Mouse (Mus musculus) spleen, adult 2 months (tissue): ENCODE data around the gene Ctu2. TPM values are rescaled to one million over a fixed set of nuclear protein-coding genes. Genes with fewer than 3 reads are reported as not detected.
A peak's percentile ranks its signal among the peaks of the same experiment; 100 is the strongest.

ENCODE experiments used
- DNase-seq, 2 experiments: peaks; one replicate each; pipeline versions ENCODE4 v3.0.0 to v3.0.0-alpha.2; 2012 to 2021; ENCODE audit warnings: low spot score in 2 of 2, low read depth in 1 of 2
- H3K27ac ChIP-seq: fragments of 200-500 bp; 2 replicates; pipeline ENCODE4 v1.5.1; 2012; ENCODE audit warnings: low read length, inconsistent platforms; ENCODE audit not compliant: insufficient read depth
- H3K27me3 ChIP-seq: fragments of 200-500 bp; 2 replicates; pipeline ENCODE4 v1.6.1; 2012; ENCODE audit warnings: mild to moderate bottlenecking, moderate library complexity, low read length, inconsistent platforms; ENCODE audit not compliant: control insufficient read depth, insufficient read depth
- H3K36me3 ChIP-seq: fragments of 200-500 bp; 2 replicates; pipeline ENCODE4 v1.6.1; 2012; ENCODE audit warnings: mild to moderate bottlenecking, low read length, inconsistent platforms; ENCODE audit not compliant: control insufficient read depth, insufficient read depth
- H3K4me1 ChIP-seq: fragments of 200-500 bp; 2 replicates; pipeline ENCODE4 v1.6.1; 2011; ENCODE audit warnings: inconsistent platforms; ENCODE audit not compliant: control insufficient read depth, insufficient read depth, insufficient read length
- H3K4me3 ChIP-seq: fragments of 200-500 bp; 2 replicates; pipeline ENCODE4 v1.5.1; 2011; ENCODE audit warnings: mild to moderate bottlenecking, inconsistent platforms; ENCODE audit not compliant: insufficient read depth, insufficient read length; ENCODE audit errors: extremely low read depth
- CTCF ChIP-seq: fragments of 200-500 bp; IDR thresholded peaks from 2 replicates; pipeline ENCODE4 v1.5.1; 2011; ENCODE audit warnings: mild to moderate bottlenecking, inconsistent platforms; ENCODE audit not compliant: insufficient read depth, insufficient read length, insufficient replicate concordance; ENCODE audit errors: extremely low read depth
- POLR2A ChIP-seq: fragments of 200-500 bp; IDR thresholded peaks from 2 replicates; pipeline ENCODE4 v1.6.1; 2011; ENCODE audit warnings: low read depth, low read length, inconsistent platforms
- WGBS: fragments of 180-500 bp; shearing (Covaris S2); methylation state at CpG from one replicate; pipeline ENCODE4 v1.1.7; 2018; 5-methylcytosine and 5-hydroxymethylcytosine counted together
- polyA plus RNA-seq: library from polyadenylated mRNA; depleted of rRNA; stranded (reverse); fragments of >200 nt; gene quantifications from 2 replicates; pipeline ENCODE4 v1.2.3, GENCODE M21; 2012

Ctu2 gene
- polyA plus RNA-seq, 1 experiment: 40.8 TPM

DNA sequence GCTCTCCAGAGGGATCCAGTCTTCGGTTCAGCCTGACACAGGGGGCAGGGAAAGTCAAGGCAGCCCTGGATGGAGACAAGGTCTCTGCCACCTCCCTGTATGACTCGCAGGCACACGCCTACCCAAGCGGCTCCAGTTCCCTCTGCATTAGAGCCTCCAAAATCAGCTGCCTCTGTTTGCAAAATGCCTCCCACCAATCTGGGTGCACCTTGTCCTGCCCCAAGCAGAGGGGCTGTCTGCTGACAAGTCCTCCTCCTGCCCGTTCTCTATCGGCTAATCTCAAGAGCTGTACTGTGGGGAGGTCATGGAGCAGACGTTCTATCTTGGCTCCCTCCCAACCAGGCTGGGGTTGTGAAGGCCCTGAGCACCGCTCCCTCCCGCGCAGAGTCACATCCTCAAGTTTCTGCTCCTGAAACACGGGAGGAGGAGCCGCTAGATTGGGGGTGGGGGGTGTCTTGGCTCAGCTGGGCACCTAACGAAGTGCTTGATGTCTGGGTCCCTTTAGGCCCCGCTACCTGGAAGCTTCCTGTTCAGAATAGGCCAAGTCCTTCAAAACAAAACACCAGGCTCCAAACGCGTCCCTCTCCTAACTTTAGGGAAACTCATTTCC lies 887 bp upstream of the Ctu2 start:
- 2% methylated on average over 16 of the region's 16 CpGs for WGBS
- H3K27me3 ChIP-seq: no peaks in the 10 kb centered on the region
- peak overlapping the region; percentile 98 for H3K4me3 ChIP-seq
- H3K4me1 ChIP-seq: peaks cover 17% of the 10 kb centered on the region; the same call in 1 of the 2 replicates
- TF ChIP-seq POLR2A (no peak), CTCF (no peak)
- H3K36me3 ChIP-seq: peaks cover 18% of the 10 kb centered on the region
- DNase-seq: no peak
- H3K27ac ChIP-seq: peak overlapping the region; percentile 65

GRCm38 (mm10) chr8:122482448-122482847 lies 6.5 kb downstream of the Ctu2 start:
- 89% methylated on average over 8 of the region's 8 CpGs for WGBS
- TF ChIP-seq CTCF: no peak
- no peak for TF ChIP-seq POLR2A

DNA sequence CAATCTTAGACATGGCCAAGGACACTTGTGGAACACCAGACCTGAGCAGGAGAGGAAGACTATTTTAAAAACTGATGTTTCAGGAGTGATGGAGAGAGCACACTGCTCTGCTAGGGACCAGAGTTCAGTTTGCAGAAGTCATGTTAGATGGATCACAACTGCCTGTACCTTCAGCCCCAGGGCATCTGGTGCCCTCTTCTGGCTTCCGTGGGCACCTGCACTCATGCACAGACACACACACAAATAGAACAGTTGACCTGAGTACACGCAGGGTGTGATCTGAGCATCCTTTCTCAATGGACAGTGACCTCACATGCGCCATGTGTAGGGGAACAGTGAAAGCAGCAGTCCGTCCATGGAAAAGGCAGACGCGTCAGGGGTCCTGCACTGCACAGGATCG lies 7.9 kb downstream of the Ctu2 start:
- 97% methylated on average over 7 of the region's 7 CpGs for WGBS
- Histone ChIP-seq H3K27me3 (no peaks in the 10 kb centered on the region), H3K4me3 (no peak overlapping the region), H3K36me3 (peaks cover 82% of the 10 kb centered on the region), H3K27ac (no peak overlapping the region), H3K4me1 (no peaks in the 10 kb centered on the region)
- DNase-seq: no peak
- TF ChIP-seq POLR2A (no peak), CTCF (no peak)

More at GRCm38 (mm10) chr8:122482448-122482847, 6.5 kb downstream of the Ctu2 start:
- H3K4me1 ChIP-seq: no peaks in the 10 kb centered on the region
- no peak overlapping the region for H3K27ac ChIP-seq
- H3K36me3 ChIP-seq: peaks cover 77% of the 10 kb centered on the region
- H3K27me3 ChIP-seq: no peaks in the 10 kb centered on the region
- no peak overlapping the region for H3K4me3 ChIP-seq
- no peak for DNase-seq

DNA sequence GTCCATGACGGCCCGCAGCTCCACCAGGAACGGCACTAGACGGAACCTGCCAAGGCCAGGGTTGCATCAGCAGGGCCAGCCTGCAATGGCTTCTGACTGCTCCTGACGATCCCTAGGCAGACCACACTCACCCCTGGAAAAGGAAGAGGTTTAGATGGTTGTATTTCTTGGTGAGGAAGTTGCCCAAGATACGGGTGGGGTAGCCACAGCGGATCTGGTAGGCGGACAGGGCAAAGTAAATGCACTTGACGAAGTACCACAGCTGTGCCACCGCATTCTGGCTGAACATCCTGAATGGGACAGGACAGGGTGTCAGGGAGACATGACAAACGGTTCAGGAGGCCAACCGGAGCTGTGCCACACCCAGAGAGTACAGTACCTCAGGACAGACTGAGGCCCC lies 8.9 kb downstream of the Ctu2 start:
- 76% methylated on average over 12 of the region's 12 CpGs for WGBS
- no peaks in the 10 kb centered on the region for H3K4me1 ChIP-seq
- H3K4me3 ChIP-seq: no peak overlapping the region
- no peak for TF ChIP-seq POLR2A
- no peak for TF ChIP-seq CTCF
- no peak overlapping the region for H3K27ac ChIP-seq
- no peaks in the 10 kb centered on the region for H3K27me3 ChIP-seq
- peaks cover 80% of the 10 kb centered on the region for H3K36me3 ChIP-seq
- DNase-seq: no peak

- Histone ChIP-seq H3K27me3 (no peaks in the 10 kb centered on the region), H3K27ac (no peak overlapping the region), H3K36me3 (peaks cover 70% of the 10 kb centered on the region), H3K4me1 (no peaks in the 10 kb centered on the region), H3K4me3 (no peak overlapping the region)
- TF ChIP-seq POLR2A (no peak), CTCF (no peak)
- 96% methylated on average over 9 of the region's 9 CpGs for WGBS
- no peak for DNase-seq
Observed at GRCm38 (mm10) chr8:122488387-122488786, 12.4 kb downstream of the Ctu2 start.

DNA sequence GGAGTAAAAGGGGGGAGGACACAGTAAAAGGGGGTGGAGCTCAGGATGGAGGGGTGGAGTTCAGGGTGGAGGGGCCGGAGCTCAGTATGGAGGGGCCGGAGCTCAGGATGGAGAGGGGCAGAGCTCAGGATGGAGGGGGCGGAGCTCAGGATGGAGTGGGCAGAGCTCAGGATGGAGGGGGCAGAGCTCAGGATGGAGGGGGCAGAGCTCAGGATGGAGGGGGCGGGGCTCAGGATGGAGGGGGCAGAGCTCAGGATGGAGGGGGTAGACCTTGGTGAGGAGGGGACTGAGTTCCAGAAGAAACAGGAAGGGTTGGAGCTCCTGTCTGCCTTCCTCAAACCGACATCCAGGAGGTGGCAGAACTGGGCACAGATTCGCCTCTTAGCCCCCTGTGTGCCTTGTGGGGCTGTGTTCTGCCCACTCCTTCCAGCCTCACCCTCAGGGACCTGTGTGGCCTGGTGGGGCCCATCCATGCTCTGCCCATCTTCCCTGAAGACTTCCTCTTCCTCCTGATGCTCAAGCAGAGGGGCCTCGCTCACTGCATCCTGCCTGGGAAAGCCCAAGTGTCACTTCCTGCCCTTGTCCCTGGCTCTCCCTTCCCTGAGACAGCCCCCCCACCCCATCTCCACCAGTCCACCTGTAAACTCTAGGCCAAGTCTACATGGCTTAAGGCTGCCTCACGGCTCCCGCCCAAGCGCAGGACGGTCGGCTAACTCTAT lies 21.2 kb downstream of the Ctu2 start:
- no peaks in the 10 kb centered on the region for H3K4me1 ChIP-seq
- TF ChIP-seq POLR2A: no peak
- TF ChIP-seq CTCF: no peak
- WGBS: 87% methylated on average over 12 of the region's 12 CpGs
- H3K36me3 ChIP-seq: peaks cover 39% of the 10 kb centered on the region
- DNase-seq: no peak
- H3K4me3 ChIP-seq: no peak overlapping the region
- H3K27ac ChIP-seq: no peak overlapping the region
- H3K27me3 ChIP-seq: no peaks in the 10 kb centered on the region

- Histone ChIP-seq H3K27ac (no peak overlapping the region), H3K4me1 (no peaks in the 10 kb centered on the region), H3K36me3 (peaks cover 36% of the 10 kb centered on the region), H3K27me3 (no peaks in the 10 kb centered on the region), H3K4me3 (no peak overlapping the region)
- no peak for DNase-seq
- TF ChIP-seq CTCF (peak; percentile 39; the same call in 1 of the 2 replicates), POLR2A (no peak)
- 74% methylated on average over 17 of the region's 17 CpGs for WGBS
Observed at GRCm38 (mm10) chr8:122497912-122498311, 22.0 kb downstream of the Ctu2 start.
